Mouse (Mus musculus) embryo, embryonic 9.5 days (tissue): ENCODE results near the gene Boc.

Experiments used
- DNase-seq: peaks from one replicate; pipeline ENCODE4 v3.0.0-alpha.2; 2017; ENCODE audit errors: extremely low spot score

Boc gene

DNA sequence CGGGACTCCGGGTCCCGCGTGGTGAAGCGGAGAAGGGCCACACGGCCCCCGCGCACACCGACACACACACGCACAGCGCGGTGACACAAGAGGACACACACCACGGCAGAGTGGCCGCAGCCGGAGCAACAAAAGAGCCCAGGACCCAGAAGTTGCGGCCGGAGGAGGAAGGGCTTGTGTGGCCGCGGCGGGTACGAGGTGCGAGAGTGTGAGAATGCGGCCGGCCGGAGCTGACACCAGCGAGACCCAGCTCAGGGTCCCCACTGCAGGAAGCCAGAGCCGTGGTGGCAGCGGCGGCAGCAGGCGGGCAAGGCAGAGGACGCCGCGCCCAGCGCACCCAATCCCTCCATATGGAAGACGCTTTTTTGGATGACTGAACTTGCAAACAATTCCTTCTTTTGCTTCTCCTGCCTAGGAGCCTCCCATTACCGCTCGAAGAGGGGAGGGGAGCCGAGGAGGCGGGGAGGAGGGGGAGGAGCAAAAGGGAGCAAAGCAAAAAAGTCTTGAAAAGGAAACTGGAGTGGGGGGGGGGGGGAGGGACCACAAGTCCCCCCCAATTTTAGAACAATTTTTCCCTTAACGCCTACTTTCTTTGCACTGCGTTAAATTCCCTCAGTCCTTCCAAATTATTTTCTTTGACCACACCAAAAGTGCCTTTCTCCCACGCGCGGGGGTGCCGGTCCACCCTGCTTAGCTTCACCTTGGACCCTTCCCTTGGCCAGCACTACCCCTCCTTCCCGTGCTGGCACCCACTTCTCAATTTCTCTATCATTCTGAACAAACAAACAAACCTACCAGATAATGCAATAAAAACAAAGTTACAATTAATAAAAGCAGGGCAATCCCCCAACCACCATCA lies at the start of gene Boc:
Gene Boc (minus strand): TSS at position 427 of the 859 bp plus-strand sequence.
- DNase-seq, result peak; percentile 86

DNA sequence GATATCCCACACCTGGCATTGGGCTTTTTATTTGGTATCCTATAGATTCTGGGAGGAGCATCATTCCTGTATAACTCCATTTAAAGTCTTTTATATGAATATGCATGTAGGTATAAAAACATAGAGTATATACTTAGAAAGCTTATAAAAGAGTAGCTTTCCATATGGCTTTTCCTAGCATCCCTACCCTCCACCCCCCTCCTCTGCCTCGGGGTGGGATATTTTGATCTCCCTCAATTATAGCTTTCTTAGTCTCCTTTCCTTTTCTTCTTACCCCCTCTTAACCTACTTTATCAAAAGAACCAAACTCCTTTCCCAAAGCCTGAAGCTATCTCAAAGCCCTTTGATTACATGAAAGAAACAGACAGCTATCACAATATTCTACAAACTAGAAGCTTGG lies 47.9 kb upstream of the Boc start:
- DNase-seq, result no peak

DNA sequence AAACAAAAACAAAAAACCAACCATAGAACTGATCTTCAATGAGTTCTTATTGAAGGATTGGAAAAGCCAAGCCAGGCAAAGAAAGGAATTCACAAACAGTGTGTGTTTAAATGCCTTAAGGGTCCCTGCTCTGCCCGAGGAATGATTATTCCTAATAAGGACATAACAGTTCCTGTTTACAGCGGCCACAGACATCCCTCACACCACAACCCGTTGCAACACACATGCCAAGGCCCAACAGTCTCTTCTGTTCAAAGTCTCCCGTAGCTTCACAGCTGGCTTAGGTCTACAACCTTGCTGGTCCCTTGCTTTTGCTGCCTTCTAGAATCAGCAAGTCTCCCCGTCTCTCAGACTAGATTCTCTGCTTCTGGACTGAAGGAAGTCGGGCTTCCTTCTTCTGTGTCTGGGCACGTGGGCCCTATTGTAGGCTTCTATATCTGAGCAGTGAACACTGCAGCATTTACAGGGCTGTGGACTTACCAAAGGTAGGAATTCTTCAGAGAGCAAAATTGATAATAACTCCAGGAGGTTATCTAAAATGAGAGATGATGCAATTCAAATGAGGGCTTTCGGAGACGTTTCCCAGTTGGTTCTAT lies 45.4 kb upstream of the Boc start:
- DNase-seq, result no peak

DNA sequence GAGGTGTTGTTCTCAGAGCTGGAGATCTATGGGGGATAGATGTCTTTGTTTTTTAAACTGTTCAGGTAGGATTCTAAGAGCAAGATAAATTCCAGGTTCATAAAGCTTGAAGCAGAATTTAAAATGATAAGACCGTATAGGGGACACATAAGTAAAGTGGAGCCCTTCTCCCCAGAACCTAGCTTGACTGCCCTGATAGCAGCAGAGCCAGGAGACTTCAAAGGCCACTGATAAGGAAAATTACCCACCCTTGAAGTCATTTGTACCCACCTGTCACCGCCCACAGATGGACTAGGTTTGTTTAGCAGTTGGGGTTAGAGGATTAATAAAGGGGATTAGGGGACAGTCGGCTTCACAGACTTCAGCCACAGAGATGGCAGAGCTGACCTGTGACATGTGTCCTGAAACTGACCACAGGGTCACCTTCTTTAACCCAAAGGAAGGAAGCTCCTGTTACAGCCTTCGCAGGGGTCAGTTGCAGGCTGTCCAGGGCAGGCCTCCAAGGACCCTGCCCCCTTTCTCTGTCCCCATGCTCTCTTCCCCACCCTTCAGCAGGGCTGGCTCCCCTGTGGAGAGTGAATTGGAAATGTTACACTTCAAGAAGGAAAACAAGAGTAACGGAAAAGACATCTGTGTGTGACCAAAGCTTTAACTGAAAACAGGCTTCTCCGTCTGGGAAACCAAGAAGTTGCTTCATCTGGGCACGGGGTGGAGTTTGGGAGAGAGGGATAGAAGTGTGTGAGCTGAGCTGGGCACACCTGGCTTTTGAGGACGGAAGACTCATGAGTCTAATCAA lies 43.5 kb upstream of the Boc start:
- DNase-seq, result peak; percentile 59

DNA sequence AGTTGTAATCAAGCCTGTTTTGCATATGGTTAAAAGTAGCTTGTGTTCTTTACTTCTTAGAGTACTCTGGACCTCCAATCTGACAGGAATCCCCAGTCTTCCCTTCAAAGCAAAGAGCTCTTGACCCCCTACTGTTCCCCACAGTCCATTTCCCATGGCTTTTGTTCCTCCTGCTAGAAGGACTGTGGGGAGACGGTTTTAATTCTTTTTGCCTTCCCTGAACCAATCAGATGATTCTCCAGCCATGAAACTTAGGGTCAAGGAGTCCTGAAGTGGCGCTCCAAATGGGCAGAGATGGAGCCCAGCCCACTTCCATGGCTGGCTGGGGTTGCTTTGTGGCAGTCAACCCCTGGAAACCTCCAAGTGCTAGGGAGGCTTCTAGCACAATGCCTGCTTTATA lies 42.5 kb upstream of the Boc start:
- DNase-seq, result peak; percentile 47

DNA sequence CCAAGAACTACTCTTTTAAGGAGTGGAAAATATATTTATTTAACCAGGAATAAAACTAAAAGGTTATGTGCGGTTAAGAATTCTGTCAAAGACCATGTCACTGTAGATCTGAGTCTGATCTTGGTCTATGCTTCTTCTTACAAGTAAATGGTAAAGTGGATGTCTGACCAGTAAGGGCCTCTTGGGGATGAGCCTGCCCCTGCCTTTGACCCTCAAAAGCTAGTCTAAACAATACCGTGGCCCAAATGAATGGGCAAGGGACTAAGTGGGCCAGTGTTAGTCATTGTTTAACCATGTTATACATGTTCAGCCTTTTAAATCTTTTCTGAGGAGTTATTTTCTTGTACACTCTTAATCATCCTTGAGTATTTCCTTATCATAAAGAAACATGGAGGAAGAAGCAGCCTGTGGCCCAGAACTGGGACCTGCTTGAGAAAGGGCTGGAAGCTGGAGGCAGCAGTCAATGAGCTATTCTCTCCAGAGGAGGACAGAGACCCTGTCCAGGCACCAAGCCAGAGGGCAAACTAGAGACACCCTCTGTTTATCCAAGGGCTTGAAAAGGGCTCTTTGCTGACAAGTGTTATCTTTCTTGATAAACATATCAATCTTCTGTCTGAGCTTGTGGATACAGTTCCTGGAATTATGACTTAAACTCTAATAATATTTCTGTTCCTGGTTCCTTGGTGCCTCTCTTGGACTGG lies 38.6 kb upstream of the Boc start:
- DNase-seq, result no peak

DNA sequence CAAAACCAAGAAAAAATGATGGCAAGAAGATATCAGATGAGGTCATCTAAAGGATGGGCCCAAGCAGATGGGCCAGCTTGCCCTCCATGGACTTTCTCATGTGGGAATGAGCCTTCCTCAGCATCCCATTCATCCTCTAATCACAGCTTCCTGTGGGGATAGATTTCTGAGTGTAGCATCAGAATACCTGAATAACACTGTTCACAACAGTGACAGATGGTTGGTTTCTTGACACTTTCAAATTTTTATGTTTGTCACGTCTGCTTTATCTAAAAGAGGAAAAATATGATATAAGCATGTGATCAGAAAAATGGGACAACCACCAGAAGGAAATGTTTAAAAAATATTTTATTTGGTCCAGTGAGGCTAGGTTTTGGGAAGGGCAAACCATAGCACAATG lies 30.8 kb upstream of the Boc start:
- DNase-seq, result no peak

DNA sequence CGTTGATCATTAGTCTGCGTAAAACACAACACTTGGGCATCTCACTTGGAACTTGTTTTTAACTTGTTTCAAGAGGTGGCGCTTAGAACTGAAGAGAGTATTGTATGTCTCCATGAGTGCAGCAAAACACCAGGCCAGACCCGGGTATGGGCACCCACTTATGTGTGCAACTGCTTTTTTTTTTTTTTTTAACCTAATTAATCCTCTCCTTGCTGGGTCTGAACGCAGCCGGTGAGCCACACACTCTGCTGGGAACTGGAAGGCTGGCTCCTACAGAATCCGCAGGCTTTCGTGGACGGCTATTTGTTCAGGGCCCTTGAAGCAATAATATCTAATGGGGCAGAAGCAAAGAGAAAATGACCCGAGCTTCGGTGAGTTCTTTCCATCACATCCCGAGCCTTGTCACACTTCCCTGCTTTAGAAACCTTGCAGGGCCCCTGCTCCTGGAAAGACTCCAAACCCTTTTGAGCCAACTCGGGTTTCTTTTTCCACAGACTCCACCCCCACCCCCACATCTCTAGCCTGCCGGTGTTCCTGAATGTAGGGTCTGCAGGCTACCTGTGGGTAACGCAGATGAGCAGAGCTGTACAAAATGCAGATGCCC lies 20.8 kb upstream of the Boc start:
- no peak for DNase-seq

DNA sequence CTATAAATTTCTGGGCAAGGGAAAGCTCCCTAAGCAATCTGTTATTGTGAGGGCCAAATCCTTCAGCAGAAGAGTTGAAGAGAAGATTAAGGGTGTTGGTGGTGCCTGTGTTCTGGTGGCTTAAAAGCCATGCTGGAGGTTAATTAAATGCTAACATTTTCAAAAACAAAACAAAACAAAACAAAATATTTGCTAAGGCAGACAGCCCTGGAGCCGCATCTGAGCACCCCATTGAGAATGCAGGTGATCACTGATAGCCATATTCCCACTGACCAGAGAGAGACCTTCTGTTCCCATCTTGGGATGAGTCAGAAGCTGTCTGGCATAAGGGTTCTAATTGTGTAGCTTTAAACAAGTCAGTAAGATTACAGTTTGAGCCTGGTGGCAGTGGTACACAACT lies 19.9 kb upstream of the Boc start:
- no peak for DNase-seq

DNA sequence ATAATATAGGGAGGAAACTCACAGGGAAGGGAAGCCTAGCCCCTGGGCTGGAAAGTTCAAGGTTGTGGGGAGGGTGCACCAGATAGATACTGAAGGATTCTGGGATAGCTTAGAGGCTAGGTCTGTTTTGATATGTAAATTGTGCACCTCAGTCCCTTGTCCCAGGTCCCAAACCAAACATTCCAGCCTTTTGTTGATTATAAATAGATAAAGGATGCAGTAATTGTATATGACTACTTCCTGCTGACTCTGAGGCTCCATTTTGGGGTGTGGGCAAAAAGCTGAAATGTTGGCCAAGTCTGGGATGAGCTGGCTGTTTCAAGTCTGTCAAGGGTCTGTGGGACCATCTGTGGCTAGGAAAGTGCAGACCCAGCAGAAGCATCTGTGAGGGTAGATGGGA lies 9.4 kb upstream of the Boc start:
- no peak for DNase-seq

DNA sequence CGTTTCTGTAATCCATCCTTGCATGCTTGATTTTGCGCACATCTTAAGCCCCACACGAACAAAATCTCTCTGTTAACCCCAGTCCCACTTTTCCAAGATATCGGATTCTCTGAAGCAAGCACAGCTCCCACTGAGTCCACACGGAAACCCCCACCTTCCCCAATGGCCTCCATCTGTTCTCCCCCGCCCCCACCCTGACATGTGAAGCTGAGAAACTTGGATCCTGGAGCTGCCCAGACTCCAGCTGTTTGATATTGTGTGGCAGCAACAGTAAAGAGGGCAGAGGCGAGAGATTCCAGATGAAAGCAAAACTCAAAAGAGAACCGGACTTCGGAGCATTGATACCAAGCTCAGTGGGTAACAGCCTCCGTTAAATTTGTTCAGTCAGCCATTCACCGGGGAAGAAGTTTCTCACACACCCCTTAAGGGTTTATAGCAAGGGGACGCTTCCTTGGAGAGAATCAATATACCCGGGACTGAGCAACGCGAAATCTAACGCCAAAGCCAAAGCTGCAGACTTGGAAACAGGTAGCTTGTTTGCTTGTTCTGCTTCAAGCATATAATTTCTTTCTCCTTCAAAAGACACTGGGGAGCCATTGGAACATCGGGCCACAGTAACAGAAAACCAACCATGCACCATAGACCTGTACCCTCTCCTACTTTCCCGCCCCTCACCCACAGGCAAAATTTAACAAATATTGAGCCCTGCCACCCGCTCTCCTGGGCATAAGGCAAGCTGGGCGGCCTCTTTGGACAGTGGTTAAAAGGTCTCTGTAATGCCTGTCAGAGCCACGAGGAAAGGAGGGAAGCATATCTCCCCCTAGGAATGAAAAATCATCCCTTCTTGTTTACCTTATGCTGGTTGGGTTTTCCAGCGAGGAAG lies 6.9 kb upstream of the Boc start:
- no peak for DNase-seq

DNA sequence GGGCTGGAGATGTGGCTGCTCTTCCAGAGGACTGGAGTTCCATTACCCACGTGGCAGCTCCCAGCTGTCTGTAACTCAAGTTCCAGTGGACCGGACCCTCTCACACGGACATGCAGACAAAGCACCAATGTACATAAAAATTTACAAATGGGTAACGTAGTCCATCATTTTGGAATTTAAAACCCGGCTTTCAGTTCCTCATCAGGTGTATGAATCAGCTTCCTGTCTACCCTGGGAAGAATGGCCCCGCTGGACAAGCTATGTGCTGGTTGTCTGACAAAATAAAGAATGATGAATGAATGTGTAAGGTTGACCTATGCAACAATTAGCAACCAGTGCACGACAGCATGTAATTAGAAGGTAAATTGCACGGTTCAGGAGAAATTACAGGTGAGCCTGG lies 5.7 kb upstream of the Boc start:
- DNase-seq, result no peak

DNA sequence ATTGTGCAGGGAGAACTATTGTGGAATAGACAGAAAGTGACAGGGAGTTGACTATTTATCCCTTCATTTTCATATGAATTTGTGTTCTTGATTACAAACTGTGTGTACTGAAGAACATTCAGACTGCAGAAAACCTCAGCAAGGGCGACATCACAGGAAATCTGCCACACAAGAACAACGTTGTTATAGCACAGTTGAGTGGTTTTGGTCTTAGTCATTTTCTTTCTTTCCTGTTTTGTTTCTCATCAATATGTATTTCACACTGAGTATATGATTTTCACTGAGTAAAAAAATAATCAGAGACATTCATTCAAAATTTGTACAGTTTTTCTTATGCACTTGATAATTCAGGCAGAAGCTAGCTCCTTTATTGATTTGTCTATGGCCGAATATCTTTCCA lies 3.4 kb upstream of the Boc start:
- no peak for DNase-seq

DNA sequence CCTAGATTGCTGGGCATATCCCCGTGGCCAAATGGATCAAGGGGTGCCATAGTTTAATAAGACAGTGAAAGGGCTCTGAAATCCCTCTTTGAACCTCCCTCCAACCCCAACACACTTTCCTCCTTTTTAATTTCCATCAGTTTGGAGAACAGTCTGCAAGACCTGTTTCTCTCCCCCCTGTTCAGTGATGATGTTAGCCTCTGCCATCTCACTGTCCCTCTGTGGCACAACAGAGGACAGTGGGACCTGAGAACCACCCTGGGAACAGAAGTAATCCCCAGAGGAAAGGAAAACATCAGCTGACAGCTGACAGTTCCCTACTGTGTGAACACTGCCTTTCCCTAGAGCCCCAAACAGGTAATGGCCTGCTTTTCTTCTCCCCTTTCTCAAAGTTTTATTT lies 1.5 kb upstream of the Boc start:
- DNase-seq, result no peak

DNA sequence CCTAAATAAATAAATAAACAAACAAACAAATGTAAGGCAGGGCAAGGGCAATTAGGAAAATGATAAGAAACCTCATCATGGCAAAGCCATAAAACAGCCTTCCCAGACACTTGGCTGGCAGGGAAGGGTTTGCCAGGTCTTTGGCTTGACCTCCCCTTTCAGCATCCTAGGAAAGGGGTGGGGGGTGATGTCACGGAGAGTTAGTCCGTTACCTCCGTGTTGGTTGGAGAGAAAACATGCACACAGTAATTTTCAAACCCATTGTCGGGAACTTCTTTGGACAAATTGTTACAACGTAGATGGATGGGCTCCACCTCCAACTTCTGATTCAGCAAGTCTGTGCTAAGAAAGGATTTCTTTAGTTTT lies 616 bp upstream of the Boc start:
- no peak for DNase-seq

DNA sequence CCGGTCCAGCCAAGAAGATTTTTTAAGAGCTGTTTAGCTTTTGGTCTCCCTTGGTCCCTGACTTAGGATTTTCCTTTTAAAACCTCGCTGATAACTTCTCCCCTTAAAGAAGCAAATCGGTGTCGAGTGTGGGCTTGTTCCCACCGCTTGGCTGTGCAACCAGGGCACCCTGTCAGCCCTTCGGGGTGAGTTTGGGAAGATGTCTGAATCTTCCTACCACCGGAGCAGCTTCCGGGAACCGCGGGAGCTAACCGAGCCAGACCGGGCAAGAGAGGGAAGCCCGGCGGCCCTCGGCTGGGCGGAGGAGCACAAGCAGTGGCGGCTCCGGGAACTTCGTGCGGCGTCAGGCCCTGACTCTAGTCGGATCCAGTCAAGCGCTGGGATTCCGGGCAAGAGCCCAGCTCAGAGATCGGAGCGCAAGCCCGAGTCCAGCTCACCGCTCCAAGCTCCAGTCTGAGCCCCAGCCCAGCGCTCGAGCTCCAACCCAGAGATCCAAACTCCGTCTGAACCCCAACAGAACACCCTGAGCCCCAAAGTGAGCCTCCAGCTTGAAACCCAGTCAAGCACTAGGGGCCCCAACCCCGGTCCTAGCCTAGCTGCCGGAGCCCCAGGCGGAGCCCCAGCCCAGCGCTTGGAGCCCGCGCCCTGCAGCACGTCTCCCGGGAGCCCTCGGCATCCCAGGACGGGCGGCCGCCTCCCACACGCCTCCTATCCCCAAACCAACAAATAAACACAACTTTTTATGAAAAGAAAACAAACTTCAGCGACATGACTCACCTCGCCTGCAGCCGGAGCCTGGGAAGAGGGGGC lies 831 bp downstream of the Boc start:
- DNase-seq, result peak; percentile 74

DNA sequence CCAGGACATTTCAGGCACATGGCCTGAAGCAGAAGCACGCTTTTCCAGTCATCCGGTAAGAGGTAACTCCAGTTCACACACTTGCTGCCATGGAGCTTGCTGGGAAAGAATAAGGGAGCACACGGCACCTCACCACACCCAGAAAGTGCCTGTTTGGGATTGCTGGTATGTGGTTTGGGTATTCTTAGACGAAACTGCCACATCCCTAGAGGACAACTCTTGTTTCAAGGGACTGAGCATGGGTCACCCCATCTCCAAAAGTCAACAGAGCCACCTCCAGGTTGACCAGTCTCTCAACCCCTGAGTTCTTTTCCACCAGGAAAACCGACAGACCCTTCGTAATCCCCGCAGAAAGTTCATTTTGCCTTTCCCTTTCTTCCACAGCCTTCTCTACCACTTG lies 1.6 kb downstream of the Boc start:
- no peak for DNase-seq

DNA sequence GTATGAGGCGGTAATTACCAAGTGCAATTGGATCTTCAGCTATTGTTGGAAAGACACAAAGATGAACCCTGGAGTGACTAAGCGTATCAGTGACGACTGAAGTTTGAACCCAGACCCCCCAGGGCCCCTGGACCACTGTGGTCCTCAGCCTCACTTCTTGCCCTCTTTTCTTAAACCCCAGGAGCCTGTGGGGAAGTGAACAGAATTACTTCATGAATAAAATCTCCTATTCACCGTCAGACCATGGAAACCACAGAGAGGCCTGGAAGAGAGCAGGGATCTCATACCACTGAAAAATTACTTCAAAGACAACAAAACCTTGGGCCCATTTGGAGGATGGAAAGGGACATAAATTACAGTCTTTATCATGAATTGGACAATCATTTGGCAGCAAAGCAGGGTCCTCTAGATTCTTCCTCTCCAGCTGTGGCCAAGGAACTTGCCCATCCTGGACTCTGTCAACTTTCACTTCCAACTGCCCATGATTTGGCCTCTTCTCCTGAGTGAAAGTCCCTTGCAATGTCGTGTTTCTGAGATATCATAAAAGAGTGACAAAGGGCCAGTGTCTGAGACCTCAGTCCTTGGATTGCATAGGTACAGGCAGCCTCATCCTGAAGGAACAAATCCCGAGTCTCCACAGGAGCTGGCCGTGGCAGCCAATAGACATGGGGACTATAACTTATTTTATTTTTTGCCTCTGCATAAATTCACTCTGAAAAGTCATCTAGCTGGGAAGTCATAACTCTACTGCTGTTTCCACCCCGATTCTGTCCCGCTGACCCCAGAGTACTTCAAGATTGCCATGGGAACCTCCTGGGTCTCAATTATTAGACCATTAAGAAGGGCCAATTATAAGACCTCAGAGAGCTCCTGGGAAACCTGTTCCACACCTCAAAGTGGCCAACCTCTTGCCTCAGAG lies 2.6 kb downstream of the Boc start:
- DNase-seq, result no peak

DNA sequence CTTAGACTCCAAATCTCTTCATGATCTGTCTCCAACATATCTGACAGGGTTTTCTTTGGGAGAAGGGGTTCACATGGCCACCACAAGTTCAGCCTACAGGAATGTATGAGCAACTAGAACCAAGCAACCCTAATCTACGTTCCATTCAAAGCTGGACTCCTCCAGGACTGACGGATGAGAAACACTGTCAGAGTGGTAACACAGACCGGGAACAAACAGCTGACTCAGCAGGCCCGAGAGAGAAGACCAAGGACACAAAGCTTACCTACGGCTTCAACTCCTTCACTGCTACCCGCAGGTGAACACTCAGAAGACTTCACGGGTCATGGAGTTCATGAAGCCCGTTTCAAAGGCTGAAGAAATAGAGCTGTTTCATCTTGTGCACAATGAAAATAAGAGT lies 4.8 kb downstream of the Boc start:
- DNase-seq, result no peak
